Mouse (Mus musculus) liver, postnatal 0 days (tissue): Measurements from ENCODE around the gene Hist1h2bj. TPM values are rescaled to one million over a fixed set of nuclear protein-coding genes. Genes with fewer than 3 reads are reported as not detected.

Experiments
- ATAC-seq: fragments of 200-750 bp; cut with Nextera tagmentation; 2 replicates; pipeline ENCODE4 v1.8.0; 2017; ENCODE audit warnings: mild to moderate bottlenecking, moderate library complexity
- DNase-seq: peaks from one replicate; pipeline ENCODE4 v3.0.0-alpha.2; 2016
- H3K27ac ChIP-seq: fragments of 300-500 bp; sonication (generic); 2 replicates; pipeline ENCODE4 v1.5.1; 2014; ENCODE audit warnings: antibody characterized with exemption, moderate library complexity, mild to moderate bottlenecking, low read depth
- H3K27me3 ChIP-seq: fragments of 300-500 bp; sonication (generic); 2 replicates; pipeline ENCODE4 v1.6.1; 2014; ENCODE audit warnings: low read length, control low read depth, mixed read lengths; ENCODE audit not compliant: insufficient read depth
- H3K36me3 ChIP-seq: fragments of 300-500 bp; sonication (generic); replicated peaks from 2 replicates; pipeline ENCODE4 v1.6.1; 2014; ENCODE audit warnings: mild to moderate bottlenecking, control low read depth, low read length, moderate library complexity, mixed read lengths; ENCODE audit not compliant: insufficient read depth
- H3K4me1 ChIP-seq: fragments of 300-500 bp; sonication (generic); 2 replicates; pipeline ENCODE4 v1.6.1; 2014; ENCODE audit warnings: antibody characterized with exemption, mild to moderate bottlenecking, control low read depth; ENCODE audit not compliant: insufficient read depth
- H3K4me2 ChIP-seq: fragments of 300-500 bp; sonication (generic); 2 replicates; pipeline ENCODE4 v1.6.1; 2014; ENCODE audit warnings: low read depth, mild to moderate bottlenecking, low read length, moderate library complexity, mixed read lengths
- H3K4me3 ChIP-seq: fragments of 300-500 bp; sonication (generic); 2 replicates; pipeline ENCODE4 v1.5.1; 2014; ENCODE audit warnings: low read depth, low read length
- H3K9ac ChIP-seq: fragments of 300-500 bp; sonication (generic); replicated peaks from 2 replicates; pipeline ENCODE4 v1.6.1; 2014; ENCODE audit warnings: mild to moderate bottlenecking, moderate library complexity
- H3K9me3 ChIP-seq: fragments of 300-500 bp; sonication (generic); 2 replicates; pipeline ENCODE4 v1.6.1; 2016; ENCODE audit warnings: mild to moderate bottlenecking, control low read depth, low read length, mixed read lengths
- CTCF ChIP-seq: sonication (generic); IDR thresholded peaks from 2 replicates; pipeline ENCODE4 v1.5.1; 2016; ENCODE audit warnings: antibody characterized with exemption, low read depth
- EP300 ChIP-seq: IDR thresholded peaks from 2 replicates; pipeline ENCODE4 v1.6.1; 2016; ENCODE audit warnings: antibody characterized with exemption, low read depth, mild to moderate bottlenecking
- WGBS: fragments of 180-500 bp; shearing (Covaris S2); extraction: QIAGEN DNeasy Blood & Tissue Kit; methylation state at CpG from one replicate; pipeline ENCODE4 v1.1.7; 2014; ENCODE audit not compliant: insufficient replicate concordance; 5-methylcytosine and 5-hydroxymethylcytosine counted together
- polyA plus RNA-seq: library from polyadenylated mRNA; unstranded; fragments of >200 nt; fragmentation: Nextera tagmentation; extraction: Ambion mirVana; gene quantifications from 2 replicates; pipeline ENCODE4 v1.2.1, GENCODE M21; 2015

Gene Hist1h2bj
- polyA plus RNA-seq, 1 experiment from 2014 or later: 5.1 TPM

DNA sequence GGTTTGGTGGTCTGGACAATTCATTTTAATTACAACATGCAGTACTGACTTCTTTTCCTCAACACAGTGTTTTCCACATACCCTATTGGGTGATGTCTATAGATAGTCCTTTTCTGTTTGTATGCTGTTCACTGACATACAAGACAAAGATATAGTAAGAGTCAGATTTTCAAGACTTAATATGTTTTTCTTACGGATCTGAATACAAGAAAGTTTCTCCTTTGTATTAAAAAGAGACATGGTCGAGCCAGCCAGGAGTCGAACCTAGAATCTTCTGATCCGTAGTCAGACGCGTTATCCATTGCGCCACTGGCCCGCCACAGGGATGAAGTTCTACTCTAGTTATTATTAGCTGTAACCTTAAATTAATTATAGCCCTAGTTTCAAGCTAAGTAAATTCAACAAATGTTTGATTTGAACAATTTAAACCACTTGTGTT lies 22.1 kb upstream of the Hist1h2bj start:
- Histone ChIP-seq H3K27me3 (no peaks in the 10 kb centered on the region), H3K27ac (peak overlapping the region; percentile 74), H3K4me3 (peak overlapping the region; percentile 59), H3K9ac (peak overlapping the region; percentile 65), H3K9me3 (no peaks in the 10 kb centered on the region), H3K4me1 (peaks cover 4% of the 10 kb centered on the region), H3K36me3 (no peaks in the 10 kb centered on the region), H3K4me2 (peak overlapping the region; percentile 81)
- no peak for TF ChIP-seq CTCF
- peak; percentile 20; the same call in 1 of the 2 replicates for TF ChIP-seq EP300
- DNase-seq: peak; percentile 78
- under 1% methylated on average over 8 of the region's 8 CpGs for WGBS
- peak; percentile 75 for ATAC-seq

GRCm38 (mm10) chr13:22021581-22021980 lies 21.4 kb upstream of the Hist1h2bj start:
- Histone ChIP-seq H3K4me2 (peak overlapping the region; percentile 81), H3K9me3 (no peaks in the 10 kb centered on the region), H3K4me1 (peaks cover 7% of the 10 kb centered on the region), H3K36me3 (no peaks in the 10 kb centered on the region), H3K9ac (peak overlapping the region; percentile 65), H3K27ac (peak overlapping the region; percentile 74), H3K27me3 (no peaks in the 10 kb centered on the region), H3K4me3 (peak overlapping the region; percentile 59)
- DNase-seq: no peak
- 0% methylated on average over 11 of the region's 11 CpGs for WGBS
- no peak for TF ChIP-seq CTCF
- TF ChIP-seq EP300: no peak
- peak; percentile 38 for ATAC-seq

- WGBS: under 1% methylated on average over 9 of the region's 9 CpGs
- H3K27ac ChIP-seq: peak overlapping the region; percentile 74
- no peaks in the 10 kb centered on the region for H3K27me3 ChIP-seq
- TF ChIP-seq EP300 (peak; percentile 62), CTCF (no peak)
- peak overlapping the region; percentile 59 for H3K4me3 ChIP-seq
- H3K9ac ChIP-seq: peak overlapping the region; percentile 65
- peak; percentile 72 for ATAC-seq
- peak overlapping the region; percentile 81 for H3K4me2 ChIP-seq
- peaks cover 7% of the 10 kb centered on the region for H3K4me1 ChIP-seq
- no peaks in the 10 kb centered on the region for H3K9me3 ChIP-seq
- no peaks in the 10 kb centered on the region for H3K36me3 ChIP-seq
- peak; percentile 88 for DNase-seq
Observed at GRCm38 (mm10) chr13:22022241-22022640, 20.8 kb upstream of the Hist1h2bj start.

GRCm38 (mm10) chr13:22026058-22027031 lies 16.7 kb upstream of the Hist1h2bj start:
- H3K9ac ChIP-seq: peak overlapping the region; percentile 72
- H3K4me3 ChIP-seq: peak overlapping the region; percentile 62
- H3K4me1 ChIP-seq: peaks cover 7% of the 10 kb centered on the region
- TF ChIP-seq EP300: peak; percentile 77
- TF ChIP-seq CTCF: no peak
- peak overlapping the region; percentile 66 for H3K27ac ChIP-seq
- 1% methylated on average over 35 of the region's 35 CpGs for WGBS
- no peaks in the 10 kb centered on the region for H3K27me3 ChIP-seq
- peak; percentile 50 for ATAC-seq
- H3K9me3 ChIP-seq: no peaks in the 10 kb centered on the region
- H3K36me3 ChIP-seq: no peaks in the 10 kb centered on the region
- peak overlapping the region; percentile 73 for H3K4me2 ChIP-seq
- peak; percentile 91 for DNase-seq

GRCm38 (mm10) chr13:22028673-22029460 lies 14.1 kb upstream of the Hist1h2bj start:
- H3K4me3 ChIP-seq: peak overlapping the region; percentile 59
- no peaks in the 10 kb centered on the region for H3K36me3 ChIP-seq
- H3K9me3 ChIP-seq: no peaks in the 10 kb centered on the region
- peak overlapping the region; percentile 85 for H3K27ac ChIP-seq
- no peaks in the 10 kb centered on the region for H3K27me3 ChIP-seq
- TF ChIP-seq EP300 (no peak), CTCF (peak; percentile 99)
- H3K4me1 ChIP-seq: peaks cover 6% of the 10 kb centered on the region
- peak overlapping the region; percentile 77 for H3K4me2 ChIP-seq
- peak; percentile 96 for DNase-seq
- peak overlapping the region; percentile 71 for H3K9ac ChIP-seq
- peak; percentile 87 for ATAC-seq
- WGBS: under 1% methylated on average over 40 of the region's 40 CpGs

DNA sequence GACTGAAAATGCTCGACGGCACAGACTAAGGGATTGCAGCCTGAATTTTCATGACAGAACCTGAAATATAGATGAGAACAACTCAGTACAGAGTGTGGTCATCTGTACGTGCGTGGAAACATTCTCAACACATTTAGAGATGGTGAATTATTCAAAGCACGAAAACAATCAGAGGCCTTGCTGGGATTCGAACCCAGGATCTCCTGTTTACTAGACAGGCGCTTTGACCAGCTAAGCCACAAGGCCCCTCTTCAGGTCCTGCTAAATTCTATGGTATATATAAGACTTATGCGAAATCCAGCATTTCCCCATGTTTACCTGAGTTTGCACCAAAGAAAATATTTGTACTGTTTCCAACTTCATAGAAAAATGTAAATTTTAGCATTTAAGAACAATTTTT lies 13.1 kb upstream of the Hist1h2bj start:
- TF ChIP-seq CTCF: no peak
- TF ChIP-seq EP300: no peak
- ATAC-seq: no peak
- no peak overlapping the region for H3K4me3 ChIP-seq
- H3K9ac ChIP-seq: no peak overlapping the region
- H3K4me2 ChIP-seq: no peak overlapping the region
- no peak overlapping the region for H3K27ac ChIP-seq
- no peaks in the 10 kb centered on the region for H3K27me3 ChIP-seq
- DNase-seq: no peak
- WGBS: 54% methylated on average over 8 of the region's 8 CpGs
- H3K9me3 ChIP-seq: no peaks in the 10 kb centered on the region
- peaks cover 12% of the 10 kb centered on the region for H3K4me1 ChIP-seq
- H3K36me3 ChIP-seq: no peaks in the 10 kb centered on the region
